Mouse (Mus musculus) heart, postnatal 0 days (tissue): ENCODE data around the gene Serping1. TPM values are rescaled to one million over a fixed set of nuclear protein-coding genes. Genes with fewer than 3 reads are reported as not detected.
A peak's percentile ranks its signal among the peaks of the same experiment; 100 is the strongest.

ENCODE experiments used
- ATAC-seq: fragments of 200-750 bp; cut with Nextera tagmentation; 2 replicates; pipeline ENCODE4 v1.8.0; 2017; ENCODE audit warnings: low read depth, moderate number of reproducible peaks, moderate library complexity; ENCODE audit not compliant: insufficient read depth
- DNase-seq: peaks from one replicate; pipeline ENCODE4 v3.0.0-alpha.2; 2016; ENCODE audit warnings: low spot score
- H3K27ac ChIP-seq: fragments of 300-500 bp; sonication (generic); 2 replicates; pipeline ENCODE4 v1.5.1; 2014; ENCODE audit warnings: low read depth, mild to moderate bottlenecking
- H3K27me3 ChIP-seq: fragments of 300-500 bp; sonication (generic); 2 replicates; pipeline ENCODE4 v1.6.1; 2014; ENCODE audit warnings: low read length, mixed read lengths; ENCODE audit not compliant: control insufficient read depth, insufficient read depth
- H3K36me3 ChIP-seq: fragments of 300-500 bp; sonication (generic); replicated peaks from 2 replicates; pipeline ENCODE4 v1.6.1; 2014; ENCODE audit warnings: low read length, mixed read lengths; ENCODE audit not compliant: control insufficient read depth, insufficient read depth
- H3K4me1 ChIP-seq: fragments of 300-500 bp; sonication (generic); 2 replicates; pipeline ENCODE4 v1.6.1; 2014; ENCODE audit warnings: antibody characterized with exemption; ENCODE audit not compliant: control insufficient read depth, insufficient read depth
- H3K4me2 ChIP-seq: fragments of 300-500 bp; sonication (generic); 2 replicates; pipeline ENCODE4 v1.6.1; 2014; ENCODE audit warnings: low read depth, mild to moderate bottlenecking, low read length, moderate library complexity
- H3K4me3 ChIP-seq: fragments of 300-500 bp; sonication (generic); 2 replicates; pipeline ENCODE4 v1.5.1; 2014; ENCODE audit warnings: low read depth, low read length
- H3K9ac ChIP-seq: fragments of 300-500 bp; sonication (generic); replicated peaks from 2 replicates; pipeline ENCODE4 v1.6.1; 2014; ENCODE audit warnings: low read depth, low read length, mixed read lengths
- H3K9me3 ChIP-seq: fragments of 300-500 bp; sonication (generic); replicated peaks from 2 replicates; pipeline ENCODE4 v1.6.1; 2016; ENCODE audit warnings: low read length; ENCODE audit not compliant: control insufficient read depth
- CTCF ChIP-seq: IDR thresholded peaks from 2 replicates; pipeline ENCODE4 v1.5.1; 2016; ENCODE audit warnings: antibody characterized with exemption, control low read depth, low read depth
- EP300 ChIP-seq: IDR thresholded peaks from 2 replicates; pipeline ENCODE4 v1.6.1; 2016; ENCODE audit warnings: antibody characterized with exemption, low read depth
- WGBS: fragments of 180-500 bp; shearing (Covaris S2); extraction: QIAGEN DNeasy Blood & Tissue Kit; methylation state at CpG from one replicate; pipeline ENCODE4 v1.1.7; 2014; 5-methylcytosine and 5-hydroxymethylcytosine counted together
- polyA plus RNA-seq: library from polyadenylated mRNA; unstranded; fragments of >200 nt; fragmentation: Nextera tagmentation; extraction: Ambion mirVana; gene quantifications from 2 replicates; pipeline ENCODE4 v1.2.1, GENCODE M21; 2015
- total RNA-seq: library from RNA; depleted of rRNA; stranded (reverse); fragments of >200 nt; gene quantifications from 2 replicates; pipeline ENCODE4 v1.2.3, GENCODE M21; 2014; ENCODE audit warnings: low replicate concordance

Serping1 gene
- total and polyA plus RNA-seq, 2 experiments from 2014 or later = 31.2 to 37.1 TPM

- DNase-seq (peak; percentile 70), ATAC-seq (peak; percentile 66)
- no peak overlapping the region for H3K4me2 ChIP-seq
- H3K9ac ChIP-seq = no peak overlapping the region
- no peaks in the 10 kb centered on the region for H3K4me1 ChIP-seq
- no peak overlapping the region for H3K4me3 ChIP-seq
- TF ChIP-seq EP300 (no peak), CTCF (peak; percentile 79)
- 0% methylated on average over 2 of the region's 2 CpGs for WGBS
- no peaks in the 10 kb centered on the region for H3K9me3 ChIP-seq
- no peaks in the 10 kb centered on the region for H3K36me3 ChIP-seq
- no peaks in the 10 kb centered on the region for H3K27me3 ChIP-seq
- H3K27ac ChIP-seq = no peak overlapping the region
These were observed 16.6 kb downstream of the Serping1 start for GRCm38 (mm10) chr2:84758542-84759127.

- Histone ChIP-seq H3K4me2 (no peak overlapping the region), H3K4me3 (no peak overlapping the region), H3K9me3 (no peaks in the 10 kb centered on the region), H3K27me3 (no peaks in the 10 kb centered on the region), H3K4me1 (no peaks in the 10 kb centered on the region), H3K27ac (no peak overlapping the region), H3K36me3 (no peaks in the 10 kb centered on the region), H3K9ac (no peak overlapping the region)
- WGBS = 59% methylated on average over 7 of the region's 7 CpGs
- ATAC-seq (no peak), DNase-seq (no peak)
- TF ChIP-seq CTCF = no peak
- no peak for TF ChIP-seq EP300
These were observed 18.1 kb downstream of the Serping1 start for GRCm38 (mm10) chr2:84757026-84757682.

- TF ChIP-seq EP300 (no peak), CTCF (no peak)
- WGBS = 71% methylated on average over 5 of the region's 5 CpGs
These were observed 19.0 kb downstream of the Serping1 start for GRCm38 (mm10) chr2:84756245-84756644.

GRCm38 (mm10) chr2:84750115-84750514 is 25.1 kb downstream of the Serping1 start:
- DNase-seq = peak; percentile 27
- WGBS = 54% methylated on average over 6 of the region's 6 CpGs

More at GRCm38 (mm10) chr2:84756245-84756644, 19.0 kb downstream of the Serping1 start:
- Histone ChIP-seq H3K27me3 (no peaks in the 10 kb centered on the region), H3K9ac (no peak overlapping the region), H3K4me1 (no peaks in the 10 kb centered on the region), H3K4me3 (no peak overlapping the region), H3K36me3 (no peaks in the 10 kb centered on the region), H3K27ac (no peak overlapping the region), H3K4me2 (no peak overlapping the region), H3K9me3 (no peaks in the 10 kb centered on the region)
- ATAC-seq = no peak
- DNase-seq = no peak

GRCm38 (mm10) chr2:84744126-84744525 is 31.1 kb downstream of the Serping1 start:
- H3K36me3 ChIP-seq = no peaks in the 10 kb centered on the region
- ATAC-seq (peak; percentile 22), DNase-seq (no peak)
- 3% methylated on average over 10 of the region's 10 CpGs for WGBS
- TF ChIP-seq EP300 (no peak), CTCF (no peak)
- no peaks in the 10 kb centered on the region for H3K27me3 ChIP-seq
- peak overlapping the region; percentile 68 for H3K4me3 ChIP-seq
- peak overlapping the region; percentile 94 for H3K27ac ChIP-seq
- peak overlapping the region; percentile 91 for H3K9ac ChIP-seq
- no peaks in the 10 kb centered on the region for H3K9me3 ChIP-seq
- H3K4me1 ChIP-seq = peaks cover 22% of the 10 kb centered on the region
- H3K4me2 ChIP-seq = peak overlapping the region; percentile 81

More at GRCm38 (mm10) chr2:84750115-84750514, 25.1 kb downstream of the Serping1 start:
- no peak for ATAC-seq
- Histone ChIP-seq H3K36me3 (no peaks in the 10 kb centered on the region), H3K27ac (no peak overlapping the region), H3K9me3 (no peaks in the 10 kb centered on the region), H3K4me3 (no peak overlapping the region), H3K27me3 (no peaks in the 10 kb centered on the region), H3K9ac (no peak overlapping the region), H3K4me1 (no peaks in the 10 kb centered on the region), H3K4me2 (no peak overlapping the region)
- TF ChIP-seq CTCF = no peak
- TF ChIP-seq EP300 = no peak
